Mouse (Mus musculus) thymus, postnatal 25 days (tissue): ENCODE measurements at regions not wholly inside any gene's neighbourhood (a gene's known extent, or its start where the extent isn't known, plus 50 kb on each side); places are given as distances from the start of the nearest gene placed in this dataset.

ENCODE experiments used
- DNase-seq: peaks from one replicate; pipeline ENCODE4 v3.0.0; 2022

GRCm38 (mm10) chr6:100475341-100475955 lies 188.2 kb upstream of the Rybp start:
- DNase-seq: no peak

DNA sequence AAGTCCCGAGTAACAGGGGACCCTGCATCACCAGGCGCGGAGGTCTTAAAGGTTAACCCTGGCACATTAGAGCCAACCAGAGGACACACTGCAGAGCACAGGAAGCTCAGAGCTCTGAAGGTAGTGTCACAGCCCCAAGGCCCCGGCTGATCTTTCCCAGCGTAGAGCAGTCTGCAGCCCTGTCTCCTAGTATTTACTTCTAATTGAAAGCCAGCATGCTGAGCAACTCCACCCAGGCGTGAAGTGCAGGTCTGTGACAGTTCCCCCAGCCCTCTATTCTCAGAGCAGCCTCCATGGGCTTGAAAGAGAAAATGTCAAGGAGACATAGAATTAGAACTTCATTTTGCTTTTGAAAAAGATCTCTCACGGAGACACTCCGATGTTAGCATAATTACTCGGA lies 187.0 kb upstream of the Rybp start:
- DNase-seq: no peak

DNA sequence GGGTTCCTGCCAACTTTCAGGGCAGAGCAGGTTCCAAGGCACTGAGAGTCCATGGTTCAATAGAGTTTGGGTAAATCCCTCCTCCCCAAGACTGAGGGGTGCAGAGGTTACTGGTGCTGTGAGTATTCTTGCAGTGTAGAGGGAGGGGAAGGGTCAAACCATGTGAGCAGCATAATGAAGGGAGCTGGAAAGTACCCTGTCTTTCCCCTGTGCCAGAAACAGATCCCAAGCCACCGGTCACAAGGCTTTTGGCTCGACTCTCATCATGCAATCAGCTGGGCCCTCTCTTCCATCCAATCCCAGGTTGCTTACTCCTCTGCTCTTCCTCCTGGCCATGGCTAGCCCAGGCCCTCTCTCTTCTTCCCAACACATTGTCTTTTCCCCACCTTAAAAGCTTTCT lies 182.8 kb upstream of the Rybp start:
- DNase-seq: no peak

GRCm38 (mm10) chr6:100462757-100463156 lies 175.5 kb upstream of the Rybp start:
- no peak for DNase-seq

DNA sequence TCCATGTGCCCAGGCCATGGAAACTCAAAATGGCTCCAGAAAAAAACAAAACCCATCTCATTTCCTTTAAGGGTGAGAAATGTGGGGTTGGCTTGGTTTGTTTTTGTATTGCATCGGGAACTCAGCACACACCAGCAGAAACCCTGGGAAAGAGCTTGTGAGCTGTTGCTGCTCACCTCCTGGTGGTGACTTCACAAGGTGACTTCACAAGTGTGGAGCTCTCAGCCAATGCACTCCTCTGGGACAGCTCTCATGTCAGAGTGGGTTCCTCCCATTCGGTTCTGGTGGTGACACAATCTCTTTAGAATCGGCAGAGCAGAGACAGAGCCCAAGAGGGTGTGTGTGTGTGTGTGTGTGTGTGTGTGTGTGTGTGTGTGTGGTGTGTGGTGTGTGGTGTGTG lies 166.1 kb upstream of the Rybp start:
- DNase-seq: no peak

- DNase-seq: no peak
These were observed 165.1 kb upstream of the Rybp start for GRCm38 (mm10) chr6:100452097-100453002.

DNA sequence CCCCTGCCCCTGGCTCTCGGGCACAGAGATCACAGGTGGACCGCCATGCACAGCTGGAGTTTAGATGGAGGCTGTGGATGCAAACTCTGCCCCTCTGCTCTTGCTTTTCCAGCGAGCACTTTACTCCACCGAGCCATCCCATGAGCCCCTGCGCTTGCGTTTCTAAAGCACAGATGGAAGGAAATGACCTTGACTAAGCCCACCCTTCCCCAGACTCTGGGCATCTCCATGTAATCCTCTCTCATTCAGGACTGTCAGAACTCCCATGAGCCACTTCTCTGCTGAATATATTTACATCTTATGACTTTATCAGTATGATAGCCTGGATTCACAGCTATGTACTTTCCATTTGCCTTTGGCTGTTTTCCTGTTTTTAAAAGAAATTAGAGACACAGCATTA lies 162.8 kb upstream of the Rybp start:
- no peak for DNase-seq

- no peak for DNase-seq
These were observed 161.8 kb upstream of the Rybp start for GRCm38 (mm10) chr6:100449087-100449486.

- DNase-seq: no peak
These were observed 159.9 kb upstream of the Rybp start for GRCm38 (mm10) chr6:100447211-100447610.

GRCm38 (mm10) chr6:100446804-100447203 lies 159.5 kb upstream of the Rybp start:
- no peak for DNase-seq

- no peak for DNase-seq
These were observed 151.9 kb upstream of the Rybp start for GRCm38 (mm10) chr6:100439071-100439737.

DNA sequence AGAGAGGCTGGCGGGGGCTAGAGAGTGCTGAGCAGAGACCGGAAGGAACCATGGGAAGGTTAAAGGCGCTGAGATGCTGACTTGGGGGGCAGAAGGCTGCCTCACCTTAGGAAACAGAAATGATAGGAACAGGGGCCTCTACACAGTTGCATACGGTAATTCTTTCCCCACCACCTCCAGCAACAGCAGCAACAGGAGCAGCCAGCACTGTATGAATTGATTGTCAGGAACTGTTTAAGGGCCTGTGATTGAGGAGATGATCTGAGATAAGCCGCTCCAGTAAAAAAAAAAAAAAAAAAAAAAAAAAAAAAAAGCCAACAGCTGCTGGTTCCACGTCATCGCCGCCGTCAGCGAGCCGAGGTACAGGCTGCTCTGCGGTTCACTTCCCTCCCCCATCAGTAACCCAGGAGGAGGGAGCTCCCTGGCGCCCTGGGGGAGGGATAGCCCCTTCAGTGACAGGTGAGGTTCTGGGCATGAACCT lies 151.3 kb upstream of the Rybp start:
- DNase-seq: peak; percentile 74

GRCm38 (mm10) chr6:100437980-100438379 lies 150.7 kb upstream of the Rybp start:
- no peak for DNase-seq

- no peak for DNase-seq
These were observed 149.2 kb upstream of the Rybp start for GRCm38 (mm10) chr6:100436507-100436906.

GRCm38 (mm10) chr6:100435222-100435621 lies 147.9 kb upstream of the Rybp start:
- no peak for DNase-seq

DNA sequence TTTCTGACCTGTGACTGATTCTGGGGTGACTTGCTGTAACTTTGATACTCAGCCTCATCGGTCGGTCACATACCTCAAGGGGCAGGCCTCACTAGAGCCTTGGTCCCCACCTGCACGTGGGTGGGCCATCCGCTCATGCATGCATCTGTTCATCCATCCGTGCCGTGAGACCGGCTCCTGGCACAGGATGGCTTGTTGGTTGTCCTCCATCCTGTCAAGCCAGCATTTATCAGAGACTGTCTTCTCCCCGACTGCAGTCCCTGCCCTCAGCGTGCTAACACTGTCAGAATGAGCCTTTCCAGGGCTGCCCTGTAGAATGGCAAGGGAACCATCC lies 146.2 kb upstream of the Rybp start:
- DNase-seq: no peak

DNA sequence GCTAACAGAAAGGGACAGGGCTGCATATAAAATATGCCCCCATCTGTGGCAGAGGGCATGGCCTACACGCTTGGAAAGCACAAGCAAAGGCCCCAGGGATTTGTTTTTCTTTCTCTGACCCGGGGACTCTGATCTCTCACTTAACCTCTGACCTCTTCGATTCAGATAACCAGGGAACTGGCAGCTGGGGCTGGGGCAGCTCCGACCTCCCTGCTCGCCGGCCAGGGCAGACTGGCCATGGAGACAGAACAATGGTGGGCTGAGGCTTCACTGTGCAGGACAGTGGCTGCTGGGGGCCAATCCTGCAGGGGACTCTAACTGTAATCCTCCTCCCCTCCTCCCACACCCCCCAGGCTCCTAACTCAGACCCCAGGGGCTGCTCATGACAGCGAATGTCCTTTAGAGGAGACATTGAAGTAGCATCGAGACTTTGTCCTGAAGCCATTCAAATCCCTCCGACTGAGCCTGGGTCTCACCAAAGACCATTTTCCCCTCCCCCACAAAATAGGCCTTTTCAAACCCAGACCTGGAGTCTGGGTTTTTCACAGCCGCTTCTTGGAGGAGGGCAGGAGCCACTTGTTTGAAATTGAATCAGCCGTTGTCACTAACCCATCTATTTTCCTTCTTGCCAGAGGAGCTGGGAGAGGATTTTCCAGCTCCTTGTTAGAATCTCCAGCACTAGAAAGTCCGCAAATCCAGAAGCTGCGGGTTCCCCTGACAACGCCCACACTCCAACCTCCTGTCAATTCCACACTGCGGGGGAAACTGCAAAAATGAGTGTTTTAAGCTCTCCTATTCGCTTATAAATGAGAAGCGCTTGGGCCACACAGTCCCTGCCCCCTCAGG lies 145.6 kb upstream of the Rybp start:
- no peak for DNase-seq

DNA sequence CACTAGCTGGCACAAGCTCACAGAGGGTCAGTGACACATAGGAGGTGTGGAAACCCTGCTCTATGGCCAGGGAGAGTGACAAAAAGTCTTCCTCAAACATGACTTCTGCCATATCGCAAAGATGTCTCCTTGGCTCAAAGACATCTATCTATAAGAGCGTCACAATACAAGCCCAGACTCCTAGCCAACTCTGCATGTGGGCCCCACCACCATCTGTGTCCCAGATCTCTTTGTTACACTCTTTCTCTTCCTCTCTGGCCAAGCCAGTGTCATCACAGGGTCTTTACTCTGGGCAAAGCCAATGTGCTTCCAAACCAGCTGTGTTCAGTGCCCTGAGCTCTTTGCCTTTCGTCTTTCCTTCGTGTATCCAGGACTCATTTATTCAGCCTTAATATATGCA lies 143.0 kb upstream of the Rybp start:
- no peak for DNase-seq

DNA sequence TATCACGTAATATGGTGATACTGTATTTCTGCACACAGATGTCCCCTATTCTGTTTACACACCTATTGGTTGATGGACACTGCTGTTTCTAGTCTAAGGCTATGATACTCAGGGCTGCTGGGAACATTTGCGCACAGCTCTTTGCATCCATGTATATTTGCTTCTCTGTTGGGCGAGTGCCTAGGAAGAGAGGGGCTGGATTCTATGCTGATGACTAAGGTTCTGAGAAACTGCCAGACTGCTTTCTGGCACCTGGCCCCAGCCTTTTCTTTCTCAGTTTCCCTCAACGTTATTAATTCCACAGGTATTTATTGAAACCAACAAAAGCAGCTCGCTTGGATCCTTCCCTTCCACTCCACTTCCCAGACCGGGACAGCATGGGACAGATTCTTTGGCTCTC lies 142.2 kb upstream of the Rybp start:
- DNase-seq: no peak

DNA sequence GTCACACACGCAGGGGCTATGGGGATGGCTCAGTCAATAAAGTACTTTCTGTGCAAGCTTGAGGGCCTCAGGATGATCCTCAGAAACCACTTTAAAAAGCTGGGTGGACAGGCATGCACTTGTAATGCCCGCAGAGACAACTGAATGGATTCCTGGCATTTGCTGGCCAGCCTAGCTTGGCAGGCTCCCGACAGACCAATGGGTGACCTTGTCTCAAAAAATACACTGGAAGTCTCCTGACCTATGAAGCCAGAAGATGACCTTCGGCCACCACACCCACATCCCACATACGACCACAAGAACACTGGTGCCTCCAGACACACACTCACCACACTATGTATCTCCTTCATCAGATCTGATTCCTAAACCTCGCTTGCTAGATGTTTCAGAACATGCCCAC lies 141.5 kb upstream of the Rybp start:
- no peak for DNase-seq

DNA sequence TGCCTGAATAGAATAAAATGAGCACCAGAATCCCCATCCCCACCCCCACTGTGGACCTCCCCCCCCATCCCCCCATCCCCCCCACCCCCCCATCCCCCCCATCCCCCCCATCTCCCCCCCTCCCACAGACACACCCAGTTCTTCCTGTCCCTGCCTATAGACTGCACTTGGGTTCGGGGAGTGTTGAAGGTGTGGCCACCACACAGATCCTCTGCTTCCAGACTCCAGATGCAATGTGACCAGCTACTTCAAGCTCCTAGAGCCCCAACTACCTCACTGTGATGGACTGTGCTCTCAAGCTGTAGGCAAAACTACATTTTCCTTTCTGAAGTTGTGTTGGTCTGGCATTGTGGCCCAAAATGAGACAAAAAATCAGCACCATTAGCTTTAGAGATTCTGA lies 138.3 kb upstream of the Rybp start:
- DNase-seq: no peak

DNA sequence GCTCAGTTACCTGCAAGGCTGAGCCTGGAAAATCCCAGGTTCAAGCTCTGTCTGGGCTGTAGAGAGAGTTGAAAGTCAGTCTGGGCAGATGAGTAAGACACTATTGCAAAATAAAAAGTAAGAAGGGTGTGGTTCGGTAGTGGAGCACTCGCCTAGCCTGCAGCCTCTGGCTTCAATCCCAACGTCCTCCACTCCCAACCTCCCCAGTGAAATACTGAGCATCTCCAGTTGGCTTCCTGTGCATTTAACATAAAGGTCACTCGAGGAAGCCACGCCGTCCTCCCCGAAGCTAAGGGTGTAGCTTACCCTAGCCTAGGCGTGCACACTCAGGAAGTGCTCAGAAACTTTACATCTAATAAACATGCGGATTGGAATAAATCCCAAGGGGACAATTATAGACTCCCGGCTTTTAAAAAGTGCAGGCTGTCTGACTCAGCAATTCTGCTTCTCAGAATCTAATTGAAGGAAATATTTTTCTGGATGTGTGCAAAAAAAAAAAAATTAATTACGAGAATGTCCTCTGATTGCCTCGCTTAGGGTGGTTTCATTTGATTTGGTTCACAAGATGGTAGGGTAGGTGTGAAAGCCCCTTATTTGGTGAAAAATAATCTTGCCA lies 137.6 kb upstream of the Rybp start:
- no peak for DNase-seq

DNA sequence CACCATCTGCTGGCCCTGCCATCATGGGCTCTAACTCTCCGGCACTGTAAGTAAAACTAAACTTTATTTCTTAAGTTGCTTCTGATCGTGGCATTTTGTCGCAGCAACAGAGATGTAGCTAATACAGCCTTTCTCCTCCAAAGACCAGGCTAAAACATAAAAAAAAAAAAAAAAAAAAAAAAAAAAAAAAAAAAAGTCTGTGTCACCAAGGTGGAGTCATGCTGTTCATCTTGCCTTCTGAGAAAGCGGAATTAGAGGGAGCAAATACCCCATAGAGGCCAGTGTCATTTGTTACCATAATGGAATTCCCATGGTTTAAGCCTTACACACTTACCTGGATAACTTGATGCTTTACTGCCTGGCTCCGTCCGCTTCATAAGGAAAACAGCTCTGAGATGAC lies 136.9 kb upstream of the Rybp start:
- no peak for DNase-seq
